Mouse (Mus musculus) CH12.LX (cell line): ENCODE measurements around the gene Nfx1.

Experiments
- CHD2 ChIP-seq: IDR thresholded peaks from 2 replicates; pipeline ENCODE4 v1.6.1; 2011; ENCODE audit warnings: low read length, improper control_type of control experiment
- CTCF ChIP-seq, 2 experiments: IDR thresholded peaks in 1 of 2; conservative IDR thresholded peaks in 1 of 2; 2 replicates each; pipeline ENCODE4 v1.5.1; 2011 to 2012; ENCODE audit warnings: low read depth in 2 of 2, low read length in 2 of 2, improper control_type of control experiment in 1 of 2, inconsistent platforms in 1 of 2, mild to moderate bottlenecking in 1 of 2, moderate library complexity in 1 of 2
- JUND ChIP-seq: conservative IDR thresholded peaks from 2 replicates; pipeline ENCODE4 v1.6.1; 2011; ENCODE audit warnings: low read depth, low read length, improper control_type of control experiment
- POLR2A ChIP-seq: IDR thresholded peaks from 2 replicates; pipeline ENCODE4 v1.6.1; 2011; ENCODE audit warnings: low read depth, mild to moderate bottlenecking, improper control_type of control experiment, low read length
- TBP ChIP-seq: conservative IDR thresholded peaks from 2 replicates; pipeline ENCODE4 v1.6.1; 2011; ENCODE audit warnings: low read depth, low read length, improper control_type of control experiment
- TCF12 ChIP-seq: IDR thresholded peaks from 2 replicates; pipeline ENCODE4 v1.6.1; 2014; ENCODE audit warnings: low read depth, mild to moderate bottlenecking, inconsistent platforms, low read length, improper control_type of control experiment
- ZC3H11A ChIP-seq: IDR thresholded peaks from 2 replicates; pipeline ENCODE4 v1.6.1; 2012; ENCODE audit warnings: low read depth, mild to moderate bottlenecking, inconsistent platforms, low read length, improper control_type of control experiment
- ZMIZ1 ChIP-seq: IDR thresholded peaks from 2 replicates; pipeline ENCODE4 v1.6.1; 2012; ENCODE audit warnings: low read depth, mild to moderate bottlenecking, inconsistent platforms, low read length, improper control_type of control experiment

- TF ChIP-seq POLR2A (peak; percentile 37; the same call in 1 of the 2 replicates), CHD2 (no peak), TCF12 (no peak), CTCF (conservative IDR thresholded peaks at IDR 0.05 in 1 of 2, IDR thresholded peaks at IDR 0.05 in 1 of 2; ENCODE audit: low read depth in 2 of 2, low read length in 2 of 2) (peak; percentile 72 to 90; a peak in 3 of 4 replicates), ZC3H11A (no peak), ZMIZ1 (no peak), TBP (no peak), JUND (0 out of 2 replicates have a peak, but pooled peaks have one; percentile 43)
Observed at GRCm38 (mm10) chr4:41050726-41051675, 80.3 kb downstream of the Nfx1 start.
